Mouse (Mus musculus) MEL-GATA-1-ER (cell line): ENCODE data around the gene Ovgp1.
"Not testable (repeated sequence)": the region's sequence is repeated elsewhere in the genome, so short reads cannot be mapped to it uniquely, and the experiment has no call there.

Experiments
- DNase-seq: peaks from one replicate; pipeline ENCODE4 v3.0.0-alpha.2; 2012; ENCODE audit warnings: low read depth; ENCODE audit errors: extremely low read depth

Ovgp1 gene

DNA sequence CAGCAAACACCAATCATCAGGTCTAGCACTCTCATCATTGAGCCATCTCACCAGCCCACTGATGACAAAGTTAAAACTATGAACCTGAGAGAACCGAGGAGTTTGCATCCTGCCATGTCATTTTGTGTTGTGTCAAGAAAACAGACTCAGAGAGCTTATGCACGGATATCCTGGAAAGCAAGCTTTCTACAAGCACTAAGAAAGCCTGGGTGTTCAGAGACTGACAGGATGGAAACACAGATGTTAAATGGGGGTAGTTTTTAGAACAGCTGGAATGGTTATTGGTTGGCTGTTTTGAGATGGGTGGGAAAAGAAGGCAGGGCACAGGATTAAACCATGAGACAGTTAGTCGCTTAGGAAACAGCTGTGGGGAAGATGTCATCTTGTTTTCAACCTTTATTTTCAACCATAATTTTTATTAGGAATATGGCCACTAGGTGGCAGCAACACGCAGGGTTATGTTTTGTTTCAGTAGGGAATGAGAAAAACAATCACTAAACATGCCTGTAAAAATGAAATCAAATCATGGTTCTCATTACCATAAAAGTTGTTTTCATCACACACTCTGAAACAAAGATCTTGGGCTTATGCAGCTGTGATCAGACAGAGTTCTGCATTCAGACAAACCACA is 18.3 kb downstream of the Ovgp1 start:
- peak; percentile 36 for DNase-seq

DNA sequence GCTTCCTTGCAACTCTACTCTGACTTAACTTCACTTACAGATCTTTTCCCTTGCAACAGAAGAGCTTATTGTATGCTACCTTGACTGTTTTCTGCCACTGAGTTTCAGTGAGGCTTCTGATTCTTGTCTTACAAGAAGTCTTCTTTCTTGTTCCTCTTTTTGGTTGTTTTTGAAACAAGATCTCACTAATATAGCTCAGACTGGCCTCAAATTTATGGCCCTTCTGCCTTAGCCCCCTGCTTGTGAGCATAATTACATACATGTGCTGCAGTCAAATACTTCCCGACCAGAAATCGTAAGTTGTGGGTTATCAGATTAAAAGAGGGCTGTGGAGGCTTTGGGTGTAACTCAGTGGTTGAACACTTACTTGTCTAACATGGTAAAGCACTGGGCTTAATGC is 21.2 kb downstream of the Ovgp1 start:
- DNase-seq = no peak

DNA sequence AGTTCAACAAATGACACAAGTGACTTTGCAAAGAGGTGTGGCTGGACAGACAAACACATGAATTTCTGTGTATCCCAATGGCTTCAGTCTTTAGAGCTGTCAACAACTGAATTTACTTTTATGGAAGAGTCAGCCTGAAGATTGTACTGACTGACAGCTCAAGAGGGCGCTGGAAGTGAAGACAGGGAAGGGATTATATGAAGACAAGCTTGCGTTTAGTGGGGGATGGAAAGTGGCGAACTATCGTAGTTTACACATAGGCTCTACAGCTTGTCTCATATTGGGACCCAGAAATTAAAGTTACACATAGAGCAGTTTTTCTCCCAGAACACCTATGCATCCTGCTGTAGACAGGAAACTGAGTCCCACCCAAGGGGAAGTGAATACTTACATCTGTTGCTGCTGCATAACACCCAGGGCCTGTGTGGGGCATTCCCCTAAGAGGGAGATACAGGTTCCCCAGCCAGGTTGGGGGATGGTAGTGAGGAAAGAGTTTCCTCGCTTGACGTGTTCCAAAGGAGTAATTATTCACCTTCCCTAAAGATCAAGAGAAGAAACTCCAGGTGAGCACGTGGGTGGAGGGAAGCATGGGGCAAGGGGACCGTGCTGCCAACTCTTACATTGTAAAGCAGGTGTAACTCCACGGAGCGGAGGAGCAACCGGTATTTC is 27.3 kb downstream of the Ovgp1 start:
- no peak for DNase-seq

DNA sequence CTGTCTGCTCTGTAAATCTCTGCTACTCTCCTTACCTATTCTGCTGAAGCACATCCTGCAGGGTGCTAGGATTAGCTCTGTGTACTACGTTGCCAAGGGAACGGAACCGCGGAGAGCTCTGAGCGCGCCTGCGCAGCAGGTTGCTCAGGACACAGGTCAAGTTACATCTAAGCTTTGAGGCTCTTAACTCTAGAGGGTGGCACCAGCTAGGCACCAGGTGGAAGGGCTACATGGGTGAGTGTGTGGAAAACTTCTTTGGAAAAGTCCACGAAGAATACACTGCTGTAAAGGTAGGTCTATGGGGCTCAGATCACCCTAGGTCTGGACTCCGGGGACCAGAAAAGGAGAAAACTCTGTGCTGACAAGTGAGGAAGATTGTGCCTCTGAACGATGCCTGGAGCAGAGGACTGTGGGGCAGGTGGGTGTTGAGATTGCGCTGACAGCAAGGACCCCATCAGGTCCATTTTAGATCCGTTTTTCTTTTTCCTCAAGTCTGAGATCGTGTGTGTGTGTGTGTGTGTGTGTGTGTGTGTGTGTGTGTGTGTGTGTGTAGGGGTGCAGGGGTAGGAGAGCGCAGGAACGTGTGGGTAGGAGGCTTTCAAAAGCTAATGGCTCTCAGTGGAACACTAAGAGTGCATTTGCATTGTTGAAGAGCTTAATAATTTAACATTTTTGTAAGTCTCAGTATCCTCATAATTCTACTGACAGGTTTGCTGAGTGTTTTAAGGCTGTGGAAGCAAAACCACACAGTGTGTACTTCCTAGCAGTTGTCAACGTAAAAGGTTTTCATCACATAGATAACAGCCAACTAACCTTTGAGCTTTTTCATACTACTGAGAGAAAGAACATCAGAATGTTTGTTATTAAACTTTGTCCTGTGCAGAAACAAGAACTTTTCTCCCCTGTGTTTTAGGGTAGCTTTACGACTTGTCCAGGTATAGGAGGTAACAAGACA is 28.2 kb downstream of the Ovgp1 start:
- no peak for DNase-seq

DNA sequence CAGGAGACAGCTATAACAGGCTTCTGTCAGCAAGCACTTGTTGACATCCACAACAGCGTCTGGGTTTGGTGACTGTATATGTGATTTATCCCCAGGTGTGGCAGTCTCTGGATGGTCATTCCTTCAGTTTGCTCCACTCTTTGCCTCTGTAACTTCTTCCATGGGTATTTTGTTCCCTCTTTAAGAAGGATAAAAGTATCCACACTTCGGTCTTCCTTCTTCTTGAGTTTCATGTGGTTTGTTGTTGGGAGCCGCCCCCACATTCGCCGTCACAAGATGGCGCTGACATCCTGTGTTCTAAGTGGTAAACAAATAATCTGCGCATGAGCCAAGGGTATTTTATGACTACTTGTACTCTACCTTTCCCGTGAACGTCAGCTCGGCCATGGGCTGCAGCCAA is 29.8 kb downstream of the Ovgp1 start:
- DNase-seq = not testable (repeated sequence)

DNA sequence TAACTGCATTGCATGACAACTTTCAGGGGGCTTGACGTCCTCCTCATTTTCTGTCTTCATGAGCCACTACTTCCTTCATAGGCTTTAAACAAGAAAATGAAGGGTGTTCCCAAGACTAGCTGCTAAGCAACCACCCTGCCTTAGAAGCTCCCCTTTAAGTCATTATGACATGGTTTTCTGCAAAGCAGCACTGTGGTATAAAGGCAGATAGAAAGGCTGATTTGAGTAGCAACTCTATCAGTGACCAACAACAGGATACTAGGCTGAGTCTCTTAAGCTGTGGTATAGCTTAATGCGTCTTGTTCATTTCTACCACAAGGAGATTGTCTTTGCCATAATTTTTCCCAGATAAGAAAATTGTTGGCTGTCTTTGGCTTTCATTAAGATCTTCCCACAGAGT is 41.0 kb downstream of the Ovgp1 start, which contains the start of gene Pifo:
Gene Pifo (minus strand): TSS at position 101 of the 400 bp plus-strand sequence.
- no peak for DNase-seq

DNA sequence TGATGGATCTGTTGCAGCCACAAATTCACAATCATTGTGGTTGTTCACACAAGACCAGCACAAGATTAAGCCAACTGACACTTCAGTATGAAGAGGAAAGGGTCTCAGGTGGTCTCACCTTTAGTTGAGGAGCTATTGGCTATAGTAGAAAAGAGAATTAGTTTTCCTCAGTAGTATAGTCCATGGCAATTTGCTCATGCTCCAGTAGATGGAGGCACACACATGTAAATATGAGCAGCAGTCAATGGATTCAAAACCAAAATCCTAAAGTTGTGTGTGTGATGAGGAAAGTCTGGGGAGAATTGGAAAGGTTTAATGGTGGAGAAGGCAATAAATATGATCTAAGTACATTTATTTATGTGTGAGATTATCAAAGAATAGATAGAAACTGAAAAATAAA is 48.3 kb downstream of the Ovgp1 start:
- DNase-seq = no peak

DNA sequence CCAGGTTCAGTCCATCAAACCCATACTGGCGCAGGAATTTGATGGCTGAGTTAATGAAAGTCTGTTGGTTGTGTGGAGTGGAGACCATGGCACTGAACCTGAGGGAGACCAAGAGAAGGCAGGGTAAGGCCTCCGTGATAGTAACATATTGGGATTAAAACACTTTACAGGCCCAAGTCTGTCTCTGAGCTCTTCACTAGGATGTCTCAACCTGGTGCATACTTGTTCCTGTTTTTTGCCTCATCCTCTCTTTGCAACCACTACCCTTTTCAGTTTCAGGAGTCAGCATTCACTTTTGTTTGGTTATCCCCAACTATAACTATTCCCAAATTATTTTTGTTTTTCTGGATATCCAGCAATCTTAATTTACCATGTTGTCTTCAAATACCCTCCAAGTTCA is 50.6 kb downstream of the Ovgp1 start:
- DNase-seq = no peak

DNA sequence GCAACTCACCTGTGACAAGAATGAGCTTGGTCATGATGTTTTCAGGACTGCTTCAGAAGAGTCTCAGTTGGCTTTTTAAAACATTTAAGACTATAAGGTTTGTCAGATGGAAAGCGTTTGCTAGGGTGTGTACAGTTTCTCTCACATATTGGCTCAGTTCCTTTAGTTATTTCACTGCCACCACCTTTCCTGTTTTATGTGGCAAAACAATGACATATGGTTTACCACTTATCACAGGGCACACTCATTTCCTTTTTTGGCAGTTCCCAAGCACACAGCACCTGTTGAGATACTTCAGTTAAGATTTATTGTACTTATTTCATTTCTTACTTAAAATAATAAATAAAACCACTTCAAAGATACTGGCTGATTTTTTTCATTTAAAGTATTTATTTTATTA is 59.3 kb downstream of the Ovgp1 start, which contains the start of gene Chil5:
Gene Chil5 (minus strand): TSS at position 34 of the 400 bp plus-strand sequence.
- peak; percentile 39 for DNase-seq
